Mouse (Mus musculus): ENCODE results near the gene 1500009L16Rik.
A peak's percentile ranks its signal among the peaks of the same experiment; 100 is the strongest.

1500009L16Rik gene

GRCm38 (mm10) chr10:83722579-83723031 is at the start of gene 1500009L16Rik:
1500009L16Rik (plus strand) TSS chr10:83722865.
- DNase-seq, result peak; percentile 93

- no peak for DNase-seq
These were observed 41.3 kb upstream of the 1500009L16Rik start for GRCm38 (mm10) chr10:83681334-83681733.

GRCm38 (mm10) chr10:83688215-83688614 is 34.5 kb upstream of the 1500009L16Rik start:
- no peak for DNase-seq

- DNase-seq, result no peak
These were observed 30.3 kb upstream of the 1500009L16Rik start for GRCm38 (mm10) chr10:83692175-83692895.

- no peak for DNase-seq
These were observed 26.4 kb upstream of the 1500009L16Rik start for GRCm38 (mm10) chr10:83696226-83696625.

- DNase-seq, result no peak
These were observed 16.0 kb upstream of the 1500009L16Rik start for GRCm38 (mm10) chr10:83706628-83707027.

- no peak for DNase-seq
These were observed 12.7 kb upstream of the 1500009L16Rik start for GRCm38 (mm10) chr10:83709920-83710319.

- peak; percentile 19 for DNase-seq
These were observed 10.9 kb upstream of the 1500009L16Rik start for GRCm38 (mm10) chr10:83711769-83712168.

- no peak for DNase-seq
These were observed 3.7 kb upstream of the 1500009L16Rik start for GRCm38 (mm10) chr10:83718855-83719474.

- DNase-seq, result no peak
These were observed 390 bp downstream of the 1500009L16Rik start for GRCm38 (mm10) chr10:83723055-83723454.

GRCm38 (mm10) chr10:83724351-83725059 is 1.8 kb downstream of the 1500009L16Rik start:
- peak; percentile 32 for DNase-seq

- no peak for DNase-seq
These were observed 3.5 kb downstream of the 1500009L16Rik start for GRCm38 (mm10) chr10:83726164-83726563.

- DNase-seq, result no peak
These were observed 5.2 kb downstream of the 1500009L16Rik start for GRCm38 (mm10) chr10:83727846-83728245.

GRCm38 (mm10) chr10:83728529-83728928 is 5.9 kb downstream of the 1500009L16Rik start:
- no peak for DNase-seq

GRCm38 (mm10) chr10:83729076-83729475 is 6.4 kb downstream of the 1500009L16Rik start:
- no peak for DNase-seq

GRCm38 (mm10) chr10:83729492-83729891 is 6.8 kb downstream of the 1500009L16Rik start:
- DNase-seq, result peak; percentile 79

- DNase-seq, result no peak
These were observed 11.1 kb downstream of the 1500009L16Rik start for GRCm38 (mm10) chr10:83733725-83734124.

- DNase-seq, result no peak
These were observed 16.5 kb downstream of the 1500009L16Rik start for GRCm38 (mm10) chr10:83738996-83739655.

- no peak for DNase-seq
These were observed 22.0 kb downstream of the 1500009L16Rik start for GRCm38 (mm10) chr10:83744656-83745055.

GRCm38 (mm10) chr10:83753056-83753455 is 30.4 kb downstream of the 1500009L16Rik start:
- DNase-seq, result no peak

- no peak for DNase-seq
These were observed 34.8 kb downstream of the 1500009L16Rik start for GRCm38 (mm10) chr10:83757343-83757962.

GRCm38 (mm10) chr10:83758732-83759131 is 36.1 kb downstream of the 1500009L16Rik start:
- no peak for DNase-seq

GRCm38 (mm10) chr10:83760535-83760934 is 37.9 kb downstream of the 1500009L16Rik start:
- DNase-seq, result no peak
